Mouse (Mus musculus) fat pad, adult 2 months (tissue): ENCODE data around the gene Cib3.

Experiments used
- DNase-seq: peaks from one replicate; pipeline ENCODE4 v3.0.0-alpha.2; 2011; ENCODE audit warnings: low read depth, low spot score; ENCODE audit errors: extremely low read depth

Gene Cib3

GRCm38 (mm10) chr8:72212751-72213150, at the start of gene Cib3:
TSS of gene Cib3 (minus strand) at chr8:72212837.
- no peak for DNase-seq

- DNase-seq, result no peak
Measured at GRCm38 (mm10) chr8:72261872-72262271, 49.2 kb upstream of the Cib3 start.

DNA sequence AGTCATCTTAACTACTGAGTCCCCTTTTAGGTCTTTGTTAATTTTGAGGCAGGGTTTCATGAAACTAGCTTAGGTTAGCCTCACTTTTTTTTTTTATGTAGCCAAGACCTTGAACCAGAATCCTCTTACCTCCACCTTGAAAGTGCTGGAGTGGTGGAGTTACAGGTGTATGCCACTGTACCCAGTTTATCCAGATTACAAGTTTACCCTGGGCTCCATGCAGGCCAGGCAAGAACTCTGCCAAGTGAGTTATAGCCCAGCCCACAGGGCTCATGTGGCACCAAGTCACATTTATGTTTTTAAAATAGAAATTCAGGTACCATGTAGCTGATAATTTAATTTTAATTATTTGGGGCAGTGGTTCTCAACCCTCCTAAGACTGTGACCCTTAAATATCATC, 48.8 kb upstream of the Cib3 start:
- DNase-seq, result no peak

- no peak for DNase-seq
Measured at GRCm38 (mm10) chr8:72261019-72261418, 48.4 kb upstream of the Cib3 start.

DNA sequence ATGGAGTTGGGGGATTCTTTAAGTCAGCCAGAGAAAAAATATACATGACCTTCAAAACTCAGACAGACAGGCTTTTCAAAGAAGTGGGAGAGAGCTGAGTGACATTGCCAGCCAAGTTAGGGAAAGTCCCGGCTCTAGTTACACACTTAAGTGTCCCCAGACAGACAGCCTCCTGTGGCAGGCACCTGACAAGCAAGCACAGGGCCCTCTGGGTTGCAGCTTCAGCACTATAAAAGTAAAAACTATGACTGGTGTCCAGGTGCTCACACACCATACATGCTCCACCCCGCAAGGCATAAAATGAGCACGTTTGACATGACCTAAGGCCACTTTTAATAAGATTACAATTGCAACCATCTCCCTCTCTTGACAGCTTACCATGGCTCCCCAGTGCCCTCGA, 47.9 kb upstream of the Cib3 start:
- DNase-seq, result no peak

GRCm38 (mm10) chr8:72259862-72260261, 47.2 kb upstream of the Cib3 start:
- no peak for DNase-seq

DNA sequence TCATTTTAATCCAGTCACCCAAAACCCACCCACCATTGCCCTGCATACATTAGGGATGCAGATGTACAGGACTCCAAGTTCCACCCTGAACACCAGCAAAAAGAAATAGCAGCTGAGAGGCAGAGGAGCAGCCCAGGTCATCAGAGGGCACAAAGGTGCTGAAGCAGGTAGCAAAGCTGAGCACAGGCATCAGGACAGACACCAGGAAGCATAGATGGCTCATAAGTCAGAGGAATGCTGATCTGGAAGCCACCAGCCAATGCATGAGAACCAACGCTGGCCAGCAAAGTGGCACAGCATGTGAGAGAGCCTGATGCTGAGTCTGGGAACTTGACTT, 45.2 kb upstream of the Cib3 start:
- no peak for DNase-seq

DNA sequence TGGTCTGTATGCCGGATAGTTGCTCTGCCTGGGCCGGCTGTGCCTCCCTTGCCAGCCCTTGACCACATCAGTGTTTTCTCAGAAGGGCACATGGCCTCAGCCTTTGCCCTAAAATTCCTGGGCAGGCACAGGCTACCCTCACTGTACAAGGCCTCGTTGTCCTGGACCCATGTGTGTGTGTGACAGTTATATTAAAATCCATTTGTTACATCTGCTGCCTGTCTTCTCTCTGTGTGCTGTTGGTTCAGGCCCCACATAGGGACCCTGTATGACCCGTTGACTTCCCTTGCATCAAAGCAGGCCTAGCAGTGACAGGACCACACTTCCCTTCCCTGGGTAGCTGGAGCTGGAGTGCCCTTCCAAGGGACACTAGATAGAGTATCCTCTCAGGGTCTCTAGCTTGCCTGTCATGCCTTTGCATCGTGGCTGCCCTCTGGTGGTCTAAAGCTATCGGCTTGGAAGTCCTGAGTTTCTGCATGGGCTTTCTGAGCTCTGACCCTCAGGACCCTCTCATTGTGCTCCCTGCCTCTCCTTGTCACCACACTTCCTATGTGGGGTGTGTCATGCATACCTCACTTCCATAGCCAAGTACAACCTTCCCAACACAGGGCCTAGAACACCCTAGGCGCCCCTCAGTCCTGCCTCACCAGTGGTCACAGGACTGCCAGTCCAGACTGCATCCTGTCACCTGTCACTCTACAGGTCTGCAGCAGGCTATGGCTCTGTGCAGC, 44.7 kb upstream of the Cib3 start:
- no peak for DNase-seq

DNA sequence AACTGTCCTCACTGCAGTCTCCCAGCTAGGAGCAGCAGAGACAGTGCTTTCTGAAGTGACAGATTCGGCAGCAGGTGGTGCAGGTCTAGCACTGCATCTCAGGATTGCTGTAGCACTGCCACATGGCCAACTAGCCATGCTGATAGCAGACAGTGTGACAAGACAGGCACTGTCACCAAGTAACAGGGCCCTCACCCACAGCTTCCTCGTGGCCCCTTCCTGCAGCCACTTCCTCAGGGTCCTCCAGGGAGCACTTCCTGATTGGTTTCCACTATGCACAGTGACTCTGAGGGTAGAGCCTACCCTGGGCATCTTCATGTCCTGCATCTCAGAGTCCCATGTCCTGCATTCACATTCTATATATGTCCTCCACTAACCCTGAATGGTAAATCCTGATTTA, 32.0 kb upstream of the Cib3 start:
- DNase-seq, result no peak

GRCm38 (mm10) chr8:72242226-72242625, 29.6 kb upstream of the Cib3 start:
- DNase-seq, result no peak

- DNase-seq, result no peak
Measured at GRCm38 (mm10) chr8:72240951-72241350, 28.3 kb upstream of the Cib3 start.

- DNase-seq, result no peak
Measured at GRCm38 (mm10) chr8:72240403-72240763, 27.7 kb upstream of the Cib3 start.

DNA sequence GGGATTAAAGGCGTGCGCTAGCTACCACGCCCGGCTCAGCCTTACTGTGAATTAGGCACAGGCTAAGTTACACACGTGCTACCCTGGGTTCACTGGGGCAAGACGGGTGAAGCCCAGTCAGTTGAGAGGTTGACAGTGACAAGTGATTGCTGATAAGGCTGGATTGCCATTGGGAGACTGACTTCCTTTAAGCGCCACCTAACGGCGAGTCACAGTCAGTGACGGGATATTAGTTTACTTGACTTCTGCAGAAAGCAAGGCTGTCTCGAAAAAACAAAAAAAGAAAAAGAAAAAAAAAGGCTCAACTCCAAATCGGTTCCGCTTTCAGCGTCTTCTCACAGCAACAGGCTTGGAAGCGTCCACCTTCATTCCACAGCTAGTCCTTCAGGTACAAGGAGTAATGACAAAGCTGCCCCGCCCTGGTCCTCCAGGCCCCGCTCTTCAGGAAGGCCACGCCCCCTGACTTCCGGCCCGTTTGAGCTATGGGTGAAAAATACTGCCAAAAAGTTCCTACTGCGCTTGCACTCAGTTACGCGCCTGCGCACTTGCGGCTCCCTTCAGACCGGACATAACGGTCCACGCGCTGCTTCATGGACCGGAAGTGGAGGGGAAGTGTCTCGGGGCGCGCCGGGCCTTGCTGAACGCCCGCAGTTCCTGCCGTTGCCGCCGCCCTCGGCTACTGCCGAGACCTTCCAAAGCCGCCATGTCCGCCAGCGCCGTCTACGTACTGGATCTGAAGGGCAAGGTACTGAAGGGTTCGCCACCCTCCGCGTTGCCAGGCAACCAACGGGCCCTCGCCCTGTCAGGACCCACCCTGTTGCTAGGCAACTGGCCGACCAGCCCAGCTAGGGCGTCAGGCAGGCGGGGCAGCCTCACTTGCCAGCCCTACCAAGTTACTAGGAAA, 27.1 kb upstream of the Cib3 start, which contains the start of gene Ap1m1:
Gene Ap1m1, plus strand, starts transcription at position 520 of the 904 bp plus-strand sequence.
- DNase-seq, result peak; percentile 80

- DNase-seq, result no peak
Measured at GRCm38 (mm10) chr8:72222656-72223055, 10.0 kb upstream of the Cib3 start.

GRCm38 (mm10) chr8:72220758-72221157, 8.1 kb upstream of the Cib3 start:
- DNase-seq, result no peak

DNA sequence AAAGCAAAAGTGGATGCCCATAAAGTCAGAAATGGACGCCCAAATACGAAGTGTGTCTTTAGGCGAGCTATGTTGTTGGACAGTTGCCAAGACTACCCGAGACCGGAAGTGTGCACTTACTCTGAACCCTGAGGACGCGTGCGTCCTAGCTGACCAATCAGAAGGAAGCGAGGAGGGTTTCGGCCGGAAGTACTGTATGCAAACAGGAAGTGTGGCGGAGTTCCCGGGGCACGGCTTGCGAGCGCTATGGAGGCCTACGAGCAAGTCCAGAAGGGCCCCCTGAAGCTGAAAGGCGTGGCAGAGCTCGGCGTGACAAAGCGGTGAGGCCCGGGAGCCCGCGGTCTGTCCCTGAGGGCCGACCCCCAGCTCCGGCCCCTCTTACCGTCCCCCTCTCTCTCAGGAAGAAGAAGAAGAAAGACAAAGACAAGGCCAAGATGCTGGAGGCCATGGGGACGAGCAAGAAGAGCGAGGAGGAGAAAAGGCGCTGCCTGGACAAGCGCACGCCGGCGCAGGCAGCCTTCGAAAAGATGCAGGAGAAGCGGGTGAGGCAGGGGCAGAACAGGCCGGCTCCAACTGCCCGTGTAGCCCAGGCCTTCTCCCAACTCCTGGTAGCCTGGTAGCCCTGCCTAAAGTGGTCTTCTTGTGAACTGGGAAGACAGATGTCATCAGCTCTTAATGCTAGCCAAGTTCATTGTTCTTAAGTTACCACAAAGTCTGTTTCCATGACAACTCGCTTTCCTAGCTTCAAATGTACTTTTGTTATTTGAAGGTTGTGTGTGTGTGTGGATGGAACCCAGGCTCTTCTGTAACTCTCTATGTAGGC, 7.1 kb upstream of the Cib3 start, which contains the start of gene Fam32a:
Gene Fam32a, plus strand, starts transcription at position 190 of the 823 bp plus-strand sequence.
- DNase-seq, result peak; percentile 68

DNA sequence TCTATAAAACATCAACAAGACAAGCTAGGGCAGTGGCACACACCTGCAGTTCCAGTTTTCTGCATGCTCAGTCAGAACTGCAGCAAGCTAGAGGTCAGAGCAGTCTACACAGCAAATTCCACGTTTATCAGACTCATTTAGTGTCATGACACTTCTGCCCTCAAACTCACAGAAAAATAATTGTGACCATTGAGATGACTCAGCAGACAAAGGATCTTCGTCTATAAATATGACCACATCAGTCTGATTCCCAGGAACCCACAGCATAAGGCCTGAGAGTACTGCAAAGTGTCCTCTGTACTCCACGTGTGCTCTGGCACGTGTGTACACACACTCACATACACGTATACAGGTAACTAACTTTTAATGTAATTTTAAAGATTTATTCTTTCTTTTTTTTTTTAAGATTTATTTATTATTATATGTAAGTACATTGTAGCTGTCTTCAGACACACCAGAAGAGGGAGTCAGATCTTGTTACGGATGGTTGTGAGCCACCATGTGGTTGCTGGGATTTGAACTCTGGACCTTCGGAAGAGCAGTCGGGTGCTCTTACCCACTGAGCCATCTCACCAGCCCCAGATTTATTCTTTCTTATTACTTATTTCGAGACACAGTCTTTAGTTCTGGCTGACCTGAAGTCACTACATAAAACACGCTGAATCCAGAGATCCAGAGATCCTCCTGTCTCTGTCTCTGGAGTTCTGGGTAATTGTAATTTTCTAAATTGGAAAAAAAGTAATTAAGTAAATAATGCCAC, 6.3 kb upstream of the Cib3 start:
- DNase-seq, result no peak

GRCm38 (mm10) chr8:72215871-72216270, 3.2 kb upstream of the Cib3 start:
- DNase-seq, result no peak

DNA sequence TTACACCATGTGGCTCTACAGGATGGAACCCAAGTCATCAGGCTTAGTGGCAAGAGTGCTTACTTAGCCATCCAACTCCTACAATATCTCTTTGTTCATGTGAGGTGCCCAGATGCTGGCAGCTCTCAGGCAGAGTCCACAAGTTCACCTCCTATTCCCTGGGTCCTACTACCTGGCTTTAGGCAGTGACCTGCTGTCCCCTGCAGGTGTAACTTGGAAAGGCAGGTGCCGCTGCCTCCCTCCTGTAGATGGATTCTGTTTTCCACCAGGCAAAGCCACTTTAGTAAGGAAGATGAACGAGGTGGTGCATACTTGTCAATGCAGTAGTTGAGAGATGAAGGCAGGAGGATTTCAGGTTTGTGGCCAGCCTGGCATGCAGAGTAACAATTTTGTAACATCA, 2.4 kb upstream of the Cib3 start:
- DNase-seq, result no peak

DNA sequence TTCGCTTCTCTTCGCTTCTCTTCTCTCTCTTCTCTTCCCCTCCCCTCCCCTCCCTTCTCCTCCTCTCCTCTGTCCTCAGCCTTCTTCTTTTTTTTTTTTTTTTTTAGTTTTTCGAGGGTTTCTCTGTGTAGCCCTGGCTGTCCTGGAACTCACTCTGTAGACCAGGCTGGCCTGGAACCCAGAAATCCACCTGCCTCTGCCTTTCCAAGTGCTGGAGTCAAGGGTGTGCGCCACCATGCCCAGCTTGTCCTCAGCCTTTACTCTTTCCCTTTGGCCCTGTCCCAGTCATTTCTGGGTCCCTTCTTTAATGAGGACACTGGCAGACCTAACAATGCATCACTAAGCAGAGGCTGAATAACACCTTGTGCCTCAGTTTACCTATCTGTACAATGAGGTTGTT, 899 bp upstream of the Cib3 start, which contains the start of gene Gm11034:
Gene Gm11034, minus strand, starts transcription at position 101 of the 400 bp plus-strand sequence.
- no peak for DNase-seq

DNA sequence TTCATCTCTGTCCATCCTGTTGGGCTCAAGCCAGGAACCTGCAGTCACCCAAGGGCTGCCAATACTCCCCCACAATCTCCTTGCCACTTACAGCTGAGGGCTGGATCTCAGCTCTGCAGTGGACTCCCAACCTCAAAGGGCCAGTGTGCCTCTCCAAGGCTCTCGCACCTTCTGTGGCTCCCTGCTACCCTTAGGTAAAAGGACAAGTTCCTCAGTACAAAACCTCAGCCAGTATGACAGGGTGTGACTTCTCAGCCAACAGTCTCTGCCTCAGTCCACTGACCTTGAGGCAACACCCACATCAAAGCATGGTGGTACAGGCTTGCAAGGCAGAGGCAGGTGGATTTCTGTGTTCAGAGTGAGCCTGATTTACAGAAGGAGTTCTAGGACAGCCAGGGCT, 791 bp downstream of the Cib3 start:
- DNase-seq, result no peak
